Mouse (Mus musculus) urinary bladder, postnatal 10 days (tissue): ENCODE measurements around the gene Pygo2.

Experiments
- DNase-seq: peaks from one replicate; pipeline ENCODE4 v3.0.0; 2022; ENCODE audit warnings: low spot score

Gene Pygo2

GRCm38 (mm10) chr3:89456726-89457665 lies 27.0 kb downstream of the Pygo2 start:
- no peak for DNase-seq

GRCm38 (mm10) chr3:89458372-89458964 lies 28.5 kb downstream of the Pygo2 start:
- no peak for DNase-seq

- peak; percentile 71 for DNase-seq
Measured at GRCm38 (mm10) chr3:89458965-89459807, 29.2 kb downstream of the Pygo2 start.

GRCm38 (mm10) chr3:89468268-89468667 lies 38.3 kb downstream of the Pygo2 start:
- no peak for DNase-seq

- no peak for DNase-seq
Measured at GRCm38 (mm10) chr3:89472280-89472679, 42.3 kb downstream of the Pygo2 start.

GRCm38 (mm10) chr3:89473838-89474237 lies 43.8 kb downstream of the Pygo2 start:
- no peak for DNase-seq

- DNase-seq, result no peak
Measured at GRCm38 (mm10) chr3:89479055-89479454, 49.0 kb downstream of the Pygo2 start.

- no peak for DNase-seq
Measured at GRCm38 (mm10) chr3:89481488-89481887, 51.5 kb downstream of the Pygo2 start.

GRCm38 (mm10) chr3:89482249-89482648 lies 52.2 kb downstream of the Pygo2 start:
- no peak for DNase-seq
